Mouse (Mus musculus) hindbrain, postnatal 0 days (tissue): ENCODE measurements around the gene Astn1. TPM values are rescaled to one million over a fixed set of nuclear protein-coding genes. Genes with fewer than 3 reads are reported as not detected.
A peak's percentile ranks its signal among the peaks of the same experiment; 100 is the strongest.

Experiments used
- ATAC-seq: fragments of 200-750 bp; cut with Nextera tagmentation; 2 replicates; pipeline ENCODE4 v1.8.0; 2017; ENCODE audit warnings: mild to moderate bottlenecking, moderate TSS enrichment, moderate library complexity
- DNase-seq: peaks from one replicate; pipeline ENCODE4 v3.0.0-alpha.2; 2015; ENCODE audit warnings: low spot score
- H3K27ac ChIP-seq: fragments of 300-500 bp; sonication (generic); 2 replicates; pipeline ENCODE4 v1.5.1; 2014; ENCODE audit warnings: mild to moderate bottlenecking
- H3K27me3 ChIP-seq: fragments of 300-500 bp; sonication (generic); 2 replicates; pipeline ENCODE4 v1.6.1; 2014; ENCODE audit warnings: low read length, mixed read lengths; ENCODE audit not compliant: insufficient read depth
- H3K36me3 ChIP-seq: fragments of 300-500 bp; sonication (generic); 2 replicates; pipeline ENCODE4 v1.6.1; 2014; ENCODE audit warnings: low read length, mixed read lengths; ENCODE audit not compliant: insufficient read depth
- H3K4me1 ChIP-seq: fragments of 300-500 bp; sonication (generic); 2 replicates; pipeline ENCODE4 v1.6.1; 2014; ENCODE audit warnings: antibody characterized with exemption, low read length, mixed read lengths; ENCODE audit not compliant: insufficient read depth
- H3K4me2 ChIP-seq: fragments of 300-500 bp; sonication (generic); 2 replicates; pipeline ENCODE4 v1.6.1; 2014; ENCODE audit warnings: low read depth, mild to moderate bottlenecking, low read length, moderate library complexity, mixed read lengths
- H3K4me3 ChIP-seq: fragments of 300-500 bp; sonication (generic); 2 replicates; pipeline ENCODE4 v1.5.1; 2014; ENCODE audit warnings: low read length
- H3K9ac ChIP-seq: fragments of 300-500 bp; sonication (generic); replicated peaks from 2 replicates; pipeline ENCODE4 v1.6.1; 2014; ENCODE audit warnings: mild to moderate bottlenecking, low read length, moderate library complexity, mixed read lengths
- H3K9me3 ChIP-seq: fragments of 300-500 bp; sonication (generic); 2 replicates; pipeline ENCODE4 v1.6.1; 2016; ENCODE audit warnings: low read length, mixed read lengths
- CTCF ChIP-seq: IDR thresholded peaks from 2 replicates; pipeline ENCODE4 v1.5.1; 2016; ENCODE audit warnings: antibody characterized with exemption, control low read depth, low read depth
- WGBS: fragments of 180-500 bp; shearing (Covaris S2); extraction: QIAGEN DNeasy Blood & Tissue Kit; methylation state at CpG from one replicate; pipeline ENCODE4 v1.1.7; 2014; 5-methylcytosine and 5-hydroxymethylcytosine counted together
- polyA plus RNA-seq: library from polyadenylated mRNA; unstranded; fragments of >200 nt; fragmentation: Nextera tagmentation; extraction: Ambion mirVana; gene quantifications from 2 replicates; pipeline ENCODE4 v1.2.1, GENCODE M21; 2015
- total RNA-seq: library from RNA; depleted of rRNA; stranded (reverse); fragments of >200 nt; gene quantifications from 2 replicates; pipeline ENCODE4 v1.2.3, GENCODE M21; 2014

Gene Astn1
- total and polyA plus RNA-seq, 2 experiments from 2014 or later, result 31.0 to 137 TPM

DNA sequence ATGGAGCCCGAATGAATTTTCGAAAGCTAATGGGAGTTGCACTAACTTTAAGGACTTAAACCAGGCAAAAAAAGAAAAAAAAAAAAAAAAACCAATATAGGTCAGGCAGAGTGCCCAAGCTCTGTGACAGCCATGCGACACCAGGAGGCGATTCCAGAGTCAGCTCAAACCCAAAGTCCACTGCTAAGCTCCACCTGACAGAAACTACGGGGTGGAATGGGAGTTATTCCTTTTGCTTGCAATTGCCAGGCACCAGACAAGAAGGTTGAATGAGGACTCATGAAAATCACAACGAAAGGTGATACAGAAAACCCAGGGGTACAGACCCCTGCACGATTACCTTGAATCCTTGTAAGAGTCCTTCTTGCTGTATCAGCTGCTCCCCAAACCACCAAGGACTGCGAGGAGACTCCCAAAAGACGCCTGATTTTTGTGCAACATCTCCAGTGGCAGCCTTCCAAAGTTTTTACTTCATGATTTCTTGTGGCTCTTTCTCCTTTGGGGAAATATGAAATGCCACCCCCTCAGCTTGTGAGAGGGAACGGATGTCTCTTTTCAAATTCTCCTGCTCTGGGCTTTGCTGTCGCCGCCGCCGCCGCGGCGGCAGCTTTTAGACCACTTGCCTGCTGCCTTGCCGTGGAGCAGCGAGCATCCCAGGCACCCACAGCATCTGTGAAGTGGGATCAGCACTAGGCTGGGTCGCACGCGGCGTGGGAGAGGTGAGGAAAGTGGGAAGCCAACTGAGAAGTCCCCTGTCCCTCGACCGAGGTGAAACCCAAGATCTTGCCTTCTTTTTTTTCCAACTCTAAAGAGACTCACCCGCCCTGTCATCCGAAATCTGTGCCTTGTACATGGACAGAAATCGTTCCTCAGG is 6.7 kb upstream of the Astn1 start:
- peak; percentile 43; the same call in 1 of the 2 replicates for TF ChIP-seq CTCF
- H3K4me1 ChIP-seq, result 0 out of 2 replicates have a peak, but pooled peaks cover 5% of the 10 kb centered on the region
- no peaks in the 10 kb centered on the region for H3K9me3 ChIP-seq
- peak overlapping the region; percentile 69 for H3K4me3 ChIP-seq
- H3K27me3 ChIP-seq, result no peaks in the 10 kb centered on the region
- WGBS, result 7% methylated on average over 28 of the region's 28 CpGs
- ATAC-seq, result peak; percentile 11; the same call in 1 of the 2 replicates
- H3K4me2 ChIP-seq, result peak overlapping the region; percentile 60
- DNase-seq, result peak; percentile 71
- peak overlapping the region; percentile 72 for H3K27ac ChIP-seq
- H3K36me3 ChIP-seq, result no peaks in the 10 kb centered on the region
- peak overlapping the region; percentile 45 for H3K9ac ChIP-seq

DNA sequence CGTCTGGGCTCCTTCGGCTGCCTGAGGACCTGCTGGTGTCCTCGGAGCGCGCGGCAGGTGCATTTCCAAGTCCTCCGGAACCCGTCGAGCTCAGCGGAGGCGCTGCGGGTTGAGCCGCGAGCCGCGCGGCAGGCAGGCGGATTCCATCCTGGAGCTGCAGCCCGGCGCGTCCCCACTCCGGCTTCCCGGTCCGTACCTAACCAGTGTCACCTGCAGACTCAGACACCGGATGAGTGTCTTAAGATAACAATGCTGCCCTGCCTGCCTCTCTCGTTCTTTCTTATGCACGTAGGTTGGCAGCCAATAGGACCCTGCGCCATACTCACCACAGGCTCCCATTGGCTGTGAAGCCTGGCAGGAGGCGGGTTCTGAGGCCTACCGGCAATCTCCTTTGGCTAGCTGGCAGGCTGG is 6.0 kb upstream of the Astn1 start, which contains the start of gene Brinp2:
TSS of gene Brinp2 (minus strand) at position 276 of the 411 bp plus-strand sequence.
- Histone ChIP-seq H3K4me3 (peak within 1 kb of the TSS; percentile 69), H3K36me3 (no peaks in the 10 kb centered on the region), H3K9ac (peak within 1 kb of the TSS; percentile 45), H3K4me1 (0 out of 2 replicates have a peak, but pooled peaks cover 5% of the 10 kb centered on the region), H3K27me3 (no peaks in the 10 kb centered on the region), H3K4me2 (peak within 1 kb of the TSS; percentile 60), H3K9me3 (no peaks in the 10 kb centered on the region), H3K27ac (peak within 1 kb of the TSS; percentile 72)
- no peak for TF ChIP-seq CTCF
- peak; percentile 95 for DNase-seq
- peak; percentile 98 for ATAC-seq
- WGBS, result 0% methylated on average over 30 of the region's 30 CpGs

DNA sequence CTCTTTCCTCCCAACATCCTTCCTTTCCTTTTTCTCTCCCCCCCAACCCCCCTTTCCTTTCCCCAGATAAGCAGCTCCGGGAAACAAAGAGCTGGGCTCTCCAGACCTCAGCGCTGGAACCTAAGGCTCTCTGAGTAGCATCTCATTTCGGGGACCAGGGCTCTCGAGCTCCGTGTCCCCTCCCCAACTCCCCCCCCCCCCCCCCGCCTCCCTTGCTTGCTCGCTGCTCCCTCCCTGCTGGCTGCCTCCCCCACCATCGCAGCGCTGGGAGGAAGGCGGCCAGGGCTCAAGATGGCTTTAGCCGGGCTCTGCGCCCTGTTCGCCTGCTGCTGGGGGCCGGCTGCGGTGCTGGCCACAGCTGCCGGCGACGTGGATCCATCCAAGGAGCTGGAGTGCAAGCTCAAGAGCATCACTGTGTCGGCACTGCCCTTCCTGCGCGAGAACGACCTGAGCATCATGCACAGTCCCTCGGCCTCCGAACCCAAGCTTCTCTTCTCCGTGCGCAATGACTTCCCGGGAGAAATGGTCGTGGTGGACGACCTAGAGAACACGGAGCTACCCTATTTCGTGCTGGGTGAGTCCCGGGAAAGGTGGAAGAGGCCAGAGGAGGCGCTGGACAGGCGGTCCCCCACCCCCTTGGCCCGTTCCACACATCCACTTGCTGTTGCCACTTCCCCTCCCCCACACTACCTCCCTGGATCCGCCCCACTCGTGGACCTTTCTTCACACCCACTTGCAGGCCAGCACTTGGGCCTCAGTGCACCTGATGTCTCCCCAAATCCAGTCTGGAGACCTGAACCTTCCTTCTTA is 424 bp downstream of the Astn1 start:
- Histone ChIP-seq H3K27ac (peak overlapping the region; percentile 96), H3K9me3 (no peaks in the 10 kb centered on the region), H3K4me1 (peaks cover 19% of the 10 kb centered on the region), H3K9ac (peak overlapping the region; percentile 94), H3K4me2 (peak overlapping the region; percentile 78), H3K36me3 (no peaks in the 10 kb centered on the region), H3K27me3 (no peaks in the 10 kb centered on the region), H3K4me3 (peak overlapping the region; percentile 65)
- peak; percentile 89 for ATAC-seq
- WGBS, result under 1% methylated on average over 34 of the region's 37 CpGs
- DNase-seq, result peak; percentile 71
- TF ChIP-seq CTCF, result peak; percentile 30; the same call in 1 of the 2 replicates

DNA sequence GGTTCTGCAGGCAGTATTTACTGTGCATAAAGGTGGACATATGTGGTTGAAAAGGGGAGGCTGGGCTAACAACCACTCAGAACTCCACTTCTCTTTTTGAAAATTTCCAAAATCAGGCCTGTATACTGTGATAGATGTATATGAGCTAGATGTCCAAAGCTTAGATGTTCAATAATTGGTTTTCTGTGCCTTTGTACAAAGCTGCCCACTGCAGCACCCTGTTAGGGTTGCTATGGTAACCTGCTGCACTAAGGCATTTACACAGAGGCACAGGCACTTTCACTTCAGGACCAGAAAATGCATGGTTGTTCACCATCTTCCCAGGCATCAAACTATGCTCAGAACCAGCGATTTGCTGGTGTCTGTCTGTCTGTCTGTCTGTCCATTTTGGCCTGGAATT is 2.4 kb downstream of the Astn1 start:
- Histone ChIP-seq H3K27me3 (no peaks in the 10 kb centered on the region), H3K36me3 (no peaks in the 10 kb centered on the region), H3K4me2 (peak overlapping the region; percentile 78), H3K4me1 (peaks cover 19% of the 10 kb centered on the region), H3K27ac (no peak overlapping the region; the same call in 1 of the 2 replicates), H3K9ac (0 out of 2 replicates have a peak overlapping the region, but pooled peaks have one; percentile 4), H3K4me3 (peak overlapping the region; percentile 65), H3K9me3 (no peaks in the 10 kb centered on the region)
- TF ChIP-seq CTCF, result no peak
- DNase-seq (peak; percentile 77), ATAC-seq (peak; percentile 46)
- WGBS, result 10% methylated on average over 1 of the region's 1 CpGs

DNA sequence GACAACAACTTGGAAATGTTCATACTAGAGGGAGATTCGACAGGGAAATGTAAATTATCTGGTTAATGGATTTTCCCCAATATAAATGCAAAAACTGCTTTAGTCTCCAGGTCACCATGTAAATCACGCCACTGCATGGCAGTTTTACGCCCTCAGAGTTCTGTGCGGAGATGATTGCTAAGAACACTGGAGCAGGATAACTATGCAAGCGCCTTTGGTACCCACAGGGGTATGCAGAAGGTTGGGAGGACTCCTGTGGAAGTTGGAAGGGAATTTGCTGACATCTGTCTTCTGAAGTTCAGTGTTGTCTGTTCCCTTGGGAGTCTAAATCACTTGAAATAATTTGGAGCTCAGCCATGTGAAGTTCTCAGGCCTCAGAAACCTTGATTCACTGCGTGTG is 20.2 kb downstream of the Astn1 start:
- no peaks in the 10 kb centered on the region; the same call in 1 of the 2 replicates for H3K4me1 ChIP-seq
- no peak overlapping the region for H3K4me3 ChIP-seq
- H3K4me2 ChIP-seq, result no peak overlapping the region
- peak; percentile 47 for DNase-seq
- no peak overlapping the region for H3K9ac ChIP-seq
- no peaks in the 10 kb centered on the region for H3K9me3 ChIP-seq
- H3K36me3 ChIP-seq, result no peaks in the 10 kb centered on the region
- WGBS, result 51% methylated on average over 6 of the region's 6 CpGs
- TF ChIP-seq CTCF, result no peak
- no peak overlapping the region for H3K27ac ChIP-seq
- no peaks in the 10 kb centered on the region for H3K27me3 ChIP-seq
- ATAC-seq, result no peak

DNA sequence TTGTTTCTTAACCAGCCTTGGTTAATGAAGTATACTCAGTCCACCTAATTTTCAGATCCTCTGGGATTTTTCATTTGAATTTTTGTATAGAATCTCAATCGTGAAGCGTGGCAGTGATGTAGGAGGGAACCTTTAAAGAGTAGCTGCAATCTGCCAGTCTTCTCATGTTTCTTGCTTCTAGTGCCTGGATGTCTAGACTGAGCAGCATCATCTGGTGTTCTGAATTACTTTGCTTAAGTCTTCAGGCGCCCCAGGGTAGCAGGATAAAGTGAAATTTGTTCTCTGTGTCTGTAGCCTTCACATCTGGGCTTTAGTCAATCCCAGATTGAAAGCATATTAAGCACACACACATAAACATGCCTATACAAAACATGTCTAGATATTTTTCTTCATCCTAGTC is 21.1 kb downstream of the Astn1 start:
- no peak for ATAC-seq
- no peak overlapping the region for H3K9ac ChIP-seq
- H3K9me3 ChIP-seq, result no peaks in the 10 kb centered on the region
- no peak overlapping the region for H3K4me3 ChIP-seq
- H3K27ac ChIP-seq, result no peak overlapping the region
- H3K36me3 ChIP-seq, result no peaks in the 10 kb centered on the region
- no peak for TF ChIP-seq CTCF
- H3K27me3 ChIP-seq, result no peaks in the 10 kb centered on the region
- WGBS, result 84% methylated on average over 3 of the region's 3 CpGs
- H3K4me1 ChIP-seq, result no peaks in the 10 kb centered on the region; the same call in 1 of the 2 replicates
- H3K4me2 ChIP-seq, result no peak overlapping the region
- DNase-seq, result no peak
